Mouse (Mus musculus) kidney, adult 18-20 months (tissue): Measurements from ENCODE around the gene H2al1j.
A peak's percentile ranks its signal among the peaks of the same experiment; 100 is the strongest.
"Not testable (repeated sequence)": the region's sequence is repeated elsewhere in the genome, so short reads cannot be mapped to it uniquely, and the experiment has no call there.

Source experiments
- DNase-seq: peaks from one replicate; pipeline ENCODE4 v3.0.0; 2021

The H2al1j gene

GRCm38 (mm10) chrX:11327522-11327921 is at the start of gene H2al1j:
H2al1j (plus strand) TSS chrX:11327822.
- DNase-seq = not testable (repeated sequence)

DNA sequence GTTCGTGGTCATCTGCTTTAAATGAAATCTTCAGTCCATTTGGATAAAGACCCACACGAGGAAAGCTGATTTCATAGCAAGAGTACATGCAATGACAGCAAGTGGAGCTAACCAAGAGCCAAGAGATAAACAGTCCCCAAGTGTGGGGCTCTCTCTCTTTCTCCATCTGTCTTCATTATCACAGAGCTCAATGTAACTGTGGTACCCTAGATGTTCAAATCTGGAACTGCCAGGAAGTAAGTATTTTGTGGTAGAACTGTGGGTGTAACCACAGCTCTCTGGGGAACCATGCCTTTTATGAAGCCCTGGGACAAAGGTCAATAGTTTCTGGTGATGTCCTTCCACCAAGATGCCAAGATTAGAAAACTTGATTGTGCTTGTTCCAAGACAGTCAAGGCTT is 46.9 kb upstream of the H2al1j start:
- no peak for DNase-seq

DNA sequence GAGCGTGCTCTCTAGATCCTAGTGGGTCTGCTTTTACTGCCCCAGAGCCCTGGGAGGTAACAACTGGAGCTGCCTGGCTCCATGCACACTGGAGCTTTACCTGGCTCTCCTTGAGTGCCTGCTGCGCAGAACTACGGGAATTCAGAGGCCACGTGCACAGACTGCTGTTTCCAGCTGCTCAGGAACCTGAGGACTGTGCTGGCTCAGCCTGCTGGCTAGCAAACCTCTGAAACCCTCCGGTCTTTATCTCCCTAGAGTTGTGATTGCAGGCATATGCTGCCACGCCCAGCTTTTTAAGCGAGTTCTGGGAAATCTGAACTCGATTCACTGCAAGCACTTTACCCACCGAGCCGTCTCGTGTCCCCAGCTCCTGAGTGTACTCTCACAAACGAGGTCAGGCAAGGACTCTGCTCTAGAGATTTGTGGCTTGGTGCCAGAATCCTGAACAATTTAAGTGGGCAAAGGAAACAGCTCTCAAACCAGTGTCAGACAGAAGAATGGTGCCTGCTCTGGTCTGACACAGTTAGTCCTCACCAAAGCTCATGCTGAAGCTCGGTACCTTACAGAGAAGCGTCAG is 39.2 kb upstream of the H2al1j start:
- DNase-seq = peak; percentile 4

DNA sequence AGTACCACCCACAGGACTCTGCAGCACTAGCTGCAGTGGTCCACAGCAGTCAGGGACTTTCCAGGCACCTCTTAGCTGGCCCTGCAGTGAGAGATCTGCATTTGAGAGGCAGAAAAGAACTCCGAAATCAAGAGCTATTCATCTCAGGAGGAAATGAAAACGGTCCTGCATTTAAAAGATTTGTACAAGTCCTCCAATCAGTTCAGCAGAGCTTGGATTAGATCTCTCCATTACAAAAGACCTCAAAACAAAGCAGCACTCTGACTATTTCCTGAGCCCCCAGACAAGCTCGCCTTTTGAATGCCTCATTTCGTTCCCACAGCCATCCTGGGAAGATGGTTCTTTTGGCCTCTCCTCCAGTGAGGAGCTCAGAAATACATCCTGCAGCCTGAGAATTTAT is 38.4 kb upstream of the H2al1j start:
- no peak for DNase-seq

GRCm38 (mm10) chrX:11298957-11299356 is 28.7 kb upstream of the H2al1j start, which contains the start of gene H2al1a:
H2al1a (plus strand) TSS chrX:11299257.
- DNase-seq = not testable (repeated sequence)

DNA sequence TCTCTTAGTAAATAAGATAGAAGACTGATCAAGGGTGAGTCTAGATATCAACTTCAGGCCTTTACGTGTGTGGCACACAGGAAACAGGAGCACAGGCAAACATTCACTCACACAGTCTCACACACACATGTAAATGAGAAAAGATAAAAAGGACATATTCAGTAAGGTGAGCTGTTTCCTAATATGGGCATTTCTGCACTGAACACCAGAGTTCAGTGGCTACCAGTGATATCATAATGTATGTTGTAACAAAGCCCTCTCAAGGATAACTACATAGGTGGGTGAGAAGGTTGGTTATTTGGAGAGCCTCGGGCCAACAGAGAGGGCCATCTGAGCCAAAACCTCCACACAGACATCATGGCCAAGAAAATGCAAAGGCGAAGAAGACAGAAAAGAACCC is 25.5 kb upstream of the H2al1j start, which contains the start of gene H2al1b:
Gene H2al1b (plus strand): TSS at position 301 of the 400 bp plus-strand sequence.
- not testable (repeated sequence) for DNase-seq

GRCm38 (mm10) chrX:11305355-11305754 is 22.3 kb upstream of the H2al1j start, which contains the start of gene H2al1c:
H2al1c (plus strand) TSS chrX:11305655.
- not testable (repeated sequence) for DNase-seq

GRCm38 (mm10) chrX:11308524-11308923 is 19.1 kb upstream of the H2al1j start, which contains the start of gene H2al1d:
H2al1d (plus strand) TSS chrX:11308824.
- DNase-seq = not testable (repeated sequence)

- not testable (repeated sequence) for DNase-seq
Measured at GRCm38 (mm10) chrX:11311634-11312033, 16.0 kb upstream of the H2al1j start, which contains the start of gene H2al1e. H2al1e (plus strand) TSS chrX:11311934.

GRCm38 (mm10) chrX:11314858-11315257 is 12.8 kb upstream of the H2al1j start, which contains the start of gene H2al1f:
H2al1f (plus strand) TSS chrX:11315158.
- not testable (repeated sequence) for DNase-seq

GRCm38 (mm10) chrX:11317956-11318355 is 9.7 kb upstream of the H2al1j start, which contains the start of gene H2al1g:
H2al1g (plus strand) TSS chrX:11318256.
- DNase-seq = not testable (repeated sequence)

- not testable (repeated sequence) for DNase-seq
Measured at GRCm38 (mm10) chrX:11321192-11321591, 6.4 kb upstream of the H2al1j start, which contains the start of gene H2al1h. H2al1h (plus strand) TSS chrX:11321492.

DNA sequence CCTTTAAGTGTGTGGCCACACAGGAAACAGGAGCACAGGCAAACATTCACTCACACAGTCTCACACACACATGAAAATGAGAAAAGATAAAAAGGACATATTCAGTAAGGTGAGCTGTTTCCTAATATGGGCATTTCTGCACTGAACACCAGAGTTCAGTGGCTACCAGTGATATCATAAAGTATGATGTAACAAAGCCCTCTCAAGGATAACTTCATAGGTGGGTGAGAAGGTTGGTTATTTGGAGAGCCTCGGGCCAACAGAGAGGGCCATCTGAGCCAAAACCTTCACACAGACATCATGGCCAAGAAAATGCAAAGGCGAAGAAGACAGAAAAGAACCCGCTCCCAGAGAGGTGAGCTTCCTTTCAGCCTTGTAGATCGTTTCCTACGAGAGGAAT is 3.3 kb upstream of the H2al1j start, which contains the start of gene H2al1i:
Gene H2al1i (plus strand): TSS at position 301 of the 400 bp plus-strand sequence.
- DNase-seq = not testable (repeated sequence)

DNA sequence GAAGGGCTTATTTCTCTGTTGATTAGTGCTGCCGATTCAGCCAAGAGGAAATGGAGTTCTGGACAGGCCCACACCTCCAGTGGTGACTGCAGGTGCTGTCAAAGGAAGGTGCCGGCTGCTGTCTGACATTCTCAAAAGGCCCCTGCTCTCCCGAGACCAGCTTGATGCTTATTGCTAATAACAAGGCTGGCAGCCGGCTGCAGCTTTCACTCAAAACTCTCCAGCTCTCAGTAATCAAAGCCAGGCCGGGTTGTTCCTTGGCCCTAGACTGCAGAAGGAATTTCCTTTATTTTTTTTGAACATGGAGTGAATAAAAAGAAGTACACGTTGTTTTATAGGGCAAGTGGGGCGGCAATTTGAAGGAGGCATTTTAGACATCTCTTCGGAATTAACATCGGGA is 18.1 kb downstream of the H2al1j start:
- no peak for DNase-seq

GRCm38 (mm10) chrX:11346756-11347155 is 19.1 kb downstream of the H2al1j start:
- DNase-seq = no peak

DNA sequence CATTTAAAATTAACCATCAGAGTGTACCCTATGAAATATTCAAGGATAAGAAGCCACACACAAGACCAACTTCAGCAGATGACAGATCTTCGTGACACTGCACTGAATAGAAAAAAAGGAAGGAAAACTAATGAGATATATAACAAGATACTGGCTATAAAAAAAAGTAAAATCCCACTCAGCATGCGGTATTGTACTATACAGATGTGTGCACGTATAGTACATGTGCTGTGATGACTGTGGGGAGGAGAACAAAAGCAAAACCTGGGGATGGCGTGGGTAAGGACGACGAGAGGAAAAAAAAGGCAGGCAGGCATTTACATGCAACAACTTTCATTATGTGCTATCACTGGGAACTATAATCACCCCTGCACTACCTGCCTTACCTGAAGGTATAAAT is 33.2 kb downstream of the H2al1j start:
- no peak for DNase-seq

DNA sequence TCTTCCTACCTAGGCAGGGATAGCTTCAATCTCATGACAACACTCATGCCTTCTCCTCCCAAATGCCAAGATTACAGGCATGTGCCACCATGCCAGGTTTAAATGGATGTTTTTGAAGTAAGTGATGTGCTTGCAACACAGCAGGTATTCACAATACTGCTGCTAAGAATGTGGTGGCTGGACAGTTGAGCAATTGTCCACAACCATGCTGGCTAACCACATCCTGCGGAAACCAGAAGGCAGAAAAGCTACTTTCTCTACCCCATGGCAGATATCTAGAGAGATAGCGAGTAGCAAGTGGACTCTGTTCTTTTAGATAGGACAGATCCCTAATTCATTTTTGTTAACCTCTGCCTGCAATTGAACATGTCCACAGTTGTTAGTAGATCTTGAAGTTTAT is 33.6 kb downstream of the H2al1j start:
- no peak for DNase-seq

GRCm38 (mm10) chrX:11363890-11364289 is 36.3 kb downstream of the H2al1j start:
- DNase-seq = no peak

DNA sequence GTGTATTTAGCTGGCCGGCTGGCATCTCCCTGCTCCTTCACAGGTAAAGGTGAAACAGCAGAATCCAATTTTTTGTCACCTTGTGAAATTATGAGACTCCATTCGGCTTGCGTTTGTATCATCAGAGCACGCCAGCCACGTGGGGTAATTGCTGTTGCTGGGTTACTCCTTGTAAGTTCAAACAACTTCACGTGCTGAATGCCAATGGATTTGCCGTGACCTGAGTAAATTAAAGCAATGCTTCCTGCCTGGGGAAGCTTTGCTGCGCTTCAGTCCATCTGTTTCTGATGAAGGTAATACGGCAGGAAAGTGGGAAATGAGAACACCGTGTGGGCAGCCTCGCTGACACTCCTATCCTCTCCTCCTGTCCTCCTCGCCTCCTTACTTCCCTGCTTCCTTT is 37.5 kb downstream of the H2al1j start:
- no peak for DNase-seq
